Mouse (Mus musculus) hindbrain, embryonic 16.5 days (tissue): ENCODE measurements around the gene Habp2. TPM values are rescaled to one million over a fixed set of nuclear protein-coding genes. Genes with fewer than 3 reads are reported as not detected.
"Not testable (repeated sequence)": the region's sequence is repeated elsewhere in the genome, so short reads cannot be mapped to it uniquely, and the experiment has no call there.

Experiments
- ATAC-seq: fragments of 200-750 bp; cut with Nextera tagmentation; 2 replicates; pipeline ENCODE4 v1.8.0; 2017; ENCODE audit warnings: moderate TSS enrichment, moderate library complexity
- H3K27ac ChIP-seq: fragments of 300-500 bp; sonication (generic); 2 replicates; pipeline ENCODE4 v1.5.1; 2014; ENCODE audit warnings: low read depth, mild to moderate bottlenecking, control low read depth, low read length, moderate library complexity
- H3K27me3 ChIP-seq: fragments of 300-500 bp; sonication (generic); replicated peaks from 2 replicates; pipeline ENCODE4 v1.6.1; 2014; ENCODE audit warnings: low read length; ENCODE audit not compliant: control insufficient read depth, insufficient read depth
- H3K36me3 ChIP-seq: fragments of 300-500 bp; sonication (generic); 2 replicates; pipeline ENCODE4 v1.6.1; 2014; ENCODE audit warnings: mild to moderate bottlenecking, low read length, moderate library complexity, mixed read lengths; ENCODE audit not compliant: control insufficient read depth, insufficient read depth
- H3K4me1 ChIP-seq: fragments of 300-500 bp; sonication (generic); 2 replicates; pipeline ENCODE4 v1.6.1; 2014; ENCODE audit warnings: low read depth, low read length; ENCODE audit not compliant: control insufficient read depth, insufficient read depth
- H3K4me2 ChIP-seq: fragments of 300-500 bp; sonication (generic); 2 replicates; pipeline ENCODE4 v1.6.1; 2014; ENCODE audit warnings: mild to moderate bottlenecking, low read length, control low read depth, moderate library complexity
- H3K4me3 ChIP-seq: fragments of 300-500 bp; sonication (generic); 2 replicates; pipeline ENCODE4 v1.5.1; 2014; ENCODE audit warnings: mild to moderate bottlenecking, low read length, control low read depth, moderate library complexity
- H3K9ac ChIP-seq: fragments of 300-500 bp; sonication (generic); 2 replicates; pipeline ENCODE4 v1.6.1; 2014; ENCODE audit warnings: low read depth, mild to moderate bottlenecking, control low read depth, low read length, moderate library complexity
- H3K9me3 ChIP-seq: fragments of 300-500 bp; sonication (generic); 2 replicates; pipeline ENCODE4 v1.6.1; 2014; ENCODE audit warnings: mild to moderate bottlenecking, low read length, moderate library complexity; ENCODE audit not compliant: control insufficient read depth
- WGBS: fragments of 180-500 bp; shearing (Covaris S2); extraction: QIAGEN DNeasy Blood & Tissue Kit; methylation state at CpG from one replicate; pipeline ENCODE4 v1.1.7; 2014; 5-methylcytosine and 5-hydroxymethylcytosine counted together
- polyA plus RNA-seq: library from polyadenylated mRNA; unstranded; fragments of >200 nt; fragmentation: Nextera tagmentation; extraction: Ambion mirVana; gene quantifications from 2 replicates; pipeline ENCODE4 v1.2.1, GENCODE M21; 2015

Habp2 gene
- polyA plus RNA-seq, 1 experiment from 2014 or later: not detected

GRCm38 (mm10) chr19:56346016-56346415 lies 59.1 kb downstream of the Habp2 start:
- Histone ChIP-seq H3K4me2 (no peak overlapping the region), H3K36me3 (no peaks in the 10 kb centered on the region), H3K27me3 (no peaks in the 10 kb centered on the region), H3K9me3 (no peaks in the 10 kb centered on the region), H3K4me3 (no peak overlapping the region), H3K9ac (no peak overlapping the region), H3K4me1 (peaks cover 7% of the 10 kb centered on the region; the same call in 1 of the 2 replicates), H3K27ac (no peak overlapping the region)
- WGBS: 77% methylated on average over 3 of the region's 3 CpGs
- ATAC-seq: no peak

GRCm38 (mm10) chr19:56346750-56347149 lies 59.8 kb downstream of the Habp2 start:
- Histone ChIP-seq H3K36me3 (no peaks in the 10 kb centered on the region), H3K4me3 (no peak overlapping the region), H3K27me3 (no peaks in the 10 kb centered on the region), H3K27ac (no peak overlapping the region), H3K4me1 (peaks cover 7% of the 10 kb centered on the region; the same call in 1 of the 2 replicates), H3K9me3 (no peaks in the 10 kb centered on the region), H3K9ac (no peak overlapping the region), H3K4me2 (no peak overlapping the region)
- ATAC-seq: no peak
- WGBS: 42% methylated on average over 13 of the region's 13 CpGs

- ATAC-seq: no peak
- no peak overlapping the region for H3K9ac ChIP-seq
- no peak overlapping the region for H3K27ac ChIP-seq
Measured at GRCm38 (mm10) chr19:56349295-56349694, 62.4 kb downstream of the Habp2 start.

GRCm38 (mm10) chr19:56353689-56354088 lies 66.8 kb downstream of the Habp2 start:
- Histone ChIP-seq H3K27ac (no peak overlapping the region), H3K9me3 (no peaks in the 10 kb centered on the region), H3K4me3 (no peak overlapping the region), H3K9ac (no peak overlapping the region), H3K36me3 (no peaks in the 10 kb centered on the region), H3K4me2 (no peak overlapping the region), H3K27me3 (no peaks in the 10 kb centered on the region), H3K4me1 (no peaks in the 10 kb centered on the region)
- WGBS: 91% methylated on average over 9 of the region's 10 CpGs
- no peak for ATAC-seq

More at GRCm38 (mm10) chr19:56349295-56349694, 62.4 kb downstream of the Habp2 start:
- Histone ChIP-seq H3K4me2 (no peak overlapping the region), H3K27me3 (no peaks in the 10 kb centered on the region), H3K36me3 (no peaks in the 10 kb centered on the region), H3K4me3 (no peak overlapping the region), H3K4me1 (0 out of 2 replicates have a peak, but pooled peaks cover 2% of the 10 kb centered on the region), H3K9me3 (no peaks in the 10 kb centered on the region)
- WGBS: 47% methylated on average over 6 of the region's 6 CpGs

GRCm38 (mm10) chr19:56355201-56355600 lies 68.3 kb downstream of the Habp2 start:
- no peaks in the 10 kb centered on the region for H3K27me3 ChIP-seq
- no peak for ATAC-seq
- no peak overlapping the region for H3K4me3 ChIP-seq
- no peaks in the 10 kb centered on the region for H3K9me3 ChIP-seq
- H3K27ac ChIP-seq: no peak overlapping the region
- WGBS: 93% methylated on average over 12 of the region's 12 CpGs
- H3K4me2 ChIP-seq: no peak overlapping the region
- no peak overlapping the region for H3K9ac ChIP-seq
- H3K4me1 ChIP-seq: no peaks in the 10 kb centered on the region
- no peaks in the 10 kb centered on the region for H3K36me3 ChIP-seq

- no peaks in the 10 kb centered on the region for H3K4me1 ChIP-seq
- no peak overlapping the region for H3K9ac ChIP-seq
- no peak overlapping the region for H3K4me3 ChIP-seq
- no peak for ATAC-seq
- H3K27ac ChIP-seq: no peak overlapping the region
- H3K36me3 ChIP-seq: no peaks in the 10 kb centered on the region
- WGBS: 37% methylated on average over 17 of the region's 17 CpGs
- H3K27me3 ChIP-seq: no peaks in the 10 kb centered on the region
- no peak overlapping the region for H3K4me2 ChIP-seq
- H3K9me3 ChIP-seq: no peaks in the 10 kb centered on the region
Measured at GRCm38 (mm10) chr19:56356480-56357373, 69.8 kb downstream of the Habp2 start.

- ATAC-seq, H3K9ac ChIP-seq, H3K4me2 ChIP-seq, H3K27ac ChIP-seq, H3K9me3 ChIP-seq, H3K27me3 ChIP-seq, H3K4me1 ChIP-seq, H3K36me3 ChIP-seq, H3K4me3 ChIP-seq: not testable (repeated sequence)
- 68% methylated on average over 2 of the region's 2 CpGs for WGBS
Measured at GRCm38 (mm10) chr19:56357374-56357708, 70.4 kb downstream of the Habp2 start.

GRCm38 (mm10) chr19:56358890-56359289 lies 72.0 kb downstream of the Habp2 start:
- WGBS: 76% methylated on average over 2 of the region's 2 CpGs
- no peaks in the 10 kb centered on the region for H3K4me1 ChIP-seq
- no peak for ATAC-seq

GRCm38 (mm10) chr19:56363721-56364460 lies 77.0 kb downstream of the Habp2 start:
- Histone ChIP-seq H3K36me3 (no peaks in the 10 kb centered on the region), H3K9me3 (no peaks in the 10 kb centered on the region), H3K4me3 (no peak overlapping the region), H3K27me3 (no peaks in the 10 kb centered on the region), H3K4me1 (no peaks in the 10 kb centered on the region), H3K4me2 (no peak overlapping the region), H3K27ac (no peak overlapping the region), H3K9ac (no peak overlapping the region)
- no peak for ATAC-seq
- WGBS: 67% methylated on average over 15 of the region's 15 CpGs

More at GRCm38 (mm10) chr19:56358890-56359289, 72.0 kb downstream of the Habp2 start:
- no peaks in the 10 kb centered on the region for H3K27me3 ChIP-seq
- H3K9me3 ChIP-seq: no peaks in the 10 kb centered on the region
- no peak overlapping the region for H3K4me2 ChIP-seq
- H3K4me3 ChIP-seq: no peak overlapping the region
- no peak overlapping the region for H3K27ac ChIP-seq
- H3K36me3 ChIP-seq: no peaks in the 10 kb centered on the region
- H3K9ac ChIP-seq: no peak overlapping the region
